Mouse (Mus musculus) spleen, embryonic (tissue): ENCODE results near the gene Ruvbl2.

Experiments used
- CTCF ChIA-PET: fragments of 350-600 bp; sonication (Branson Sonifier 250); formaldehyde crosslinking; loops from one replicate; lab custom pipeline; 2022; lab: Charles Lee

The Ruvbl2 gene

DNA sequence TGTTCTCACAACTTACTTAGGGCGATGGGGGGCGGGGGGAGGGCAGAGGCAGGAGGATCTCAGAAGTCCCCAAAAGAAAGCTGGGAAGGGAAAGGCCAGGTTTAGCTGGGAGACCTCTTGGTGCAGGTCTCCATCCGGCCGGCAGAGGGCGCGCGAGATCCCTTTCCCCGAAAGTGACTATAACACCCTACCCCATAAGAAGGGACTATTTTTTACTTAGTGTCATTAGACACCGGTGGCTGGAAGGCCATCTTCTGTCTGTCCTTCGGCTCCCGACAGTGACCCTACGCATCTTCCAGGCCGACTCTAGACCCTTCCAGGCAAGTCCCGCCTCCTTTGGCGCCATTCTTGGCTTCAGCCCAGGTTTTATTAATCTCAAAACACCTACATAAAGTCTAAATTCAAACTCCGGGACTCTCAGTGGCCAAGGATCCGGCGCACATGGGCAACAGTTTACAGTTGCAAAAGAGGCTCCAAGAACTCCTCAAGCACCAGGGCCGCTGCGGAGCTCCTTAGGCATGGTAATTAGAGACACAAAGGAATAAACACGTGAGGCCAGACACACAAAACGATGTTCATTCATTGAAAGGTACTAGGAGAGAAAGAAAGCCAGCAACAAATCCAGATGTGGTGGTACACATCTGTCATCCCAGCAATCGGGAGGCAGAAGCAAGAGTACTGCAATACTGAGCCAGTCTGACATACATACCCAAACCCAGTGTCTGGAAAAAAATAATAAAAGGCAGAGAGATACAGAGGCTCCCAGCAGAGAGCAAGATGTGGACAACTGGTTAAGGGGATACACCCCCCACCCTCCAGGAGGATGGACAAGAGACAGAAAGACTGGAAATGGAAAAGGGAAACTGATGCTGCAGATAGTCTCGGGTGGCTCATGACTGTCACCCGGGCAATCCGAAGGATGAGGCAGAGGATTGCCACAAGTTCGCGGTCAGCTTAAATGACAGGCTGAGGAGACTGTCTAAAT lies 32.5 kb downstream of the Ruvbl2 start, which contains the start of gene Kcna7:
Gene Kcna7 (plus strand): TSS at position 563 of the 985 bp plus-strand sequence.
- CTCF ChIA-PET: interaction anchor here (0.6 to 0.9 kb wide), 6 partner anchors 17 to 156 kb away, joined by 3 to 13 read pairs (median 4); partner anchors contain the start of gene Gys1

DNA sequence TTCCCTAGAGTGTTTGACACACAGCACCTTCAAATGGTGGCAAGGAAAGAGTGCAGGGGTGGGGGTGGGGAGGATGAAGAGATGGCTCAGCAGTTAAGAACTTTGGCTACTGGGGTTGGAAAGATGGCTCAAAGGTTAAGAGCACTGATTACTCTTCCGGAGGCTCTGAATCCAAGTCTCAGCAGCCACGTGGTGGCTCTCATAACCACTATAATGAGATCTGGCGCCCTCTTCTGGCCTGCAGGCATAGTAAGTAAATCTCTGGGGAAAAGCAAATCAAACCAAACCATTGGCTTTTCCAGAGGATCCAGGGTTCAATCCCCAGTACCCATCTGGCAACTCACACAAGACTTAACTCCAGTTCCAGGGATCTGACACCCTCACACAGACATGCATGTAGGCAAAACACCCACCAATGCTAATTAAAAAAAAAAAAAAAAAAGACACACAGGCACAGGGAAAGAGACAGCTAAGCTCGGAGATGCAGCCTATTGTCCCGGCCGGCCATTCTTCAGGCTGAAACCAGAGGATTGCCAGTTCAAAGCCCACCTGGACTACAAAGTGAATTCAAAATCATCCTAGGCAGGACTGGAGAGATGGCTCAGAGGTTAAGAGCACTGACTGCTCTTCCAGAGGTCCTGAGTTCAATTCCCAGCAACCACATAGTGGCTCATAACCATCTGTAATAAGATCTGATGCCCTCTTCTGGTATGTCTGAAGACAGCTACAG lies 34.2 kb downstream of the Ruvbl2 start:
- CTCF ChIA-PET: interaction anchor here (0.6 to 0.8 kb wide), 6 partner anchors 10 to 321 kb away, joined by 3 to 5 read pairs (median 3); partner anchors contain the start of gene Ntf5

DNA sequence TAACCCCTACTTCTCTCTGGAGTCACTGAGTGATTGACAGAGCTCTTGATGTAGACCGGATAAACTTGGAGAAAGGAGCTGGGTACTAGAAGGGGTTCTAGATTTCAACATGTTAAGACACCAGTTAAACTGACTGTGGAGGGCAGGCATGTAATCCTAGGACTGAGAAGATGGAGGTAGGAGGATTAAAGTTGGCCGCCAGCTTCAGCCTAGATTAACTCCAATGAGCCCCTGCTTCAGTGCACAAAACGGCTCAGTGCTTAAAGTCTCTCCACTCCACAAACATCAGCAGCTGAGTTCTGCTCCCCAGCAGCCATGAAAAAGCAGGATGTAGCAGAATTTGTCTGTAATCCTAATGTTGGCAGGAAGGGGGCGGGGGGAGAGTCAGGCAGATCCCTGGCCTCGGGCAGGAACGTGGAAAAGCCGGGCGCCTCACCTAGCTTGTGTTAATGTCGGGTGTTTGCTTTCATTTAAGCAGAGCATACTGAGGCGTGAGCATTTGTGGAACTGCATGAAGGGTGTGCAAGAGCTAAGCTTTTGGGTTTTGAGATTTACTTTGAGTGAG lies 36.3 kb downstream of the Ruvbl2 start:
- CTCF ChIA-PET: no interaction called here

DNA sequence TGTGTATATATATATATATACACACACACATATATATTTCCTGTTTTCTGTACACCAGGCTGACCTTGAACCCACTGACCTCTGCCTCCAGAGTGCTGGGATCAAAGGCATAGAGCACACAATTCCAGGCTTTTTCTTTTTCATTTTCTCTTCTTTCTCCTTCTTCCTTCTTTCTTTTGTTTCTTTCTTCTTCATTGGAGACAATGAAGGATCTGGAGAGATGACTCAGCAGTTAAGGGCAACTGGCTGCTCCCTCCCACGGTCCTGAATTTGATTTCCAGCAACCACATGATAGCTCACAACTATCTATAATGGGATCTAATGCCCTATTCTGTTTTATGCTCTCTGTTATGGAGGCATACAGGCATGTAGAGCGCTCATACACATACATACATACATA lies 41.1 kb downstream of the Ruvbl2 start:
- CTCF ChIA-PET: interaction anchor here (0.6 to 0.7 kb wide), 2 partner anchors 148 to 379 kb away, joined by 3 to 4 read pairs; partner anchors contain the start of gene Rras

DNA sequence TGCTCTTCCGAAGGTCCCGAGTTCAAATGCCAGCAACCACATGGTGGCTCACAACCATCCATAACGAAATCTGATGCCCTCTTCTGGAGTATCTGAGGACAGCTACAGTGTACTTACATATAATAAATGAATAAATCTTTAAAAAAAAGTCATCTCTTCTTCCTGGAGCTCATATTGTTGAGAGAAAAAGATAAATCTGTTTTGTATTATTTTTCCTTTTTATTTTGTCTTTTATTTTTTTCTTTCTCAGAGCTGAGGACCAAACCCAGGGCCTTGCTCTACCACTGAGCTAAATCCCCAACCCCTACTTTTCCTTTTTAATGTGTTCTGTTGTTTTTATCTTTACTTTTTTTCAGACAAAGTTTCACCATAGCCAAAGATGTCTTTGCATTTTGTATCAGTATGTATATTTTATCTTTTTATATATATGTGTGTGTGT lies 41.5 kb downstream of the Ruvbl2 start:
- CTCF ChIA-PET: interaction anchor here (0.7 kb wide), 1 partner anchor 378 kb away, joined by 4 read pairs; the partner anchor contains the start of gene Rras

DNA sequence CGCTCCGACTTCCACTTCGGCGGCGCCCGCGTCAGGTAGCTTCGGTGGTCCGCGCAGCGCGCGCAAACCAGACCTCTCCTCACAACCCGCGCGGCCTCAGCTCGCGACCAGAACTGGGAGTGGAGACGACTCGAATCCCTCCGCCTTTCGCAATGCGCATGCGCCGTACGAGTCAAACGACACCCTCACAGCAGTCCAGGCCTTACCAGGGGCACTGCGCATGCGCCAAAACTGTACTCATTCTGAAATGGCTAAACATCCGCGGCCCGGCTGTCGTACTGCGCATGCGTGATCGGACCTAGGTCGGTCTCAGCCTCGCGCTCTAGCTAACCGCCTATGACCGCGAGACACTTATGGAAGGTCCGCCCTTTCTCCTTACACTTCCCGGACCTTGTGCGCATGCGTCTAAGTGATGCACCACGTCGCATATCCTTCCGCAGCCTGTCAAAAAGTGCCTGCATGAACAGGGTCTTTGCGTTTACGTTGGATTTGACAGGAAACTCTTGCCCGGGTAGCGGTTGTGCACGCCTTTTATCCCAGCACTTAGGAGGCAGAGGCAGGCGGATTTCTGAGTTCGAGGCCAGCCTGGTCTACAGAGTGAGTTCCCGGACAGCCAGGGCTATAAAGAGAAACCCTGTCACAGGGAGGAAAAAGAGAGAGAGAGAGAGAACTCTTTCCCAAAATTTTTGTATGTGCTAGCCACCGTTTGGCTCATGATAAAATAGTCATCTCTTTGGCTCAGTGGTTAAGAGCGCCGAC lies 42.1 kb downstream of the Ruvbl2 start, which contains the start of gene Snrnp70:
Gene Snrnp70 (minus strand): TSS at position 165 of the 759 bp plus-strand sequence.
- CTCF ChIA-PET: interaction anchor here (0.7 kb wide), 1 partner anchor 378 kb away, joined by 4 read pairs; the partner anchor contains the start of gene Rras

DNA sequence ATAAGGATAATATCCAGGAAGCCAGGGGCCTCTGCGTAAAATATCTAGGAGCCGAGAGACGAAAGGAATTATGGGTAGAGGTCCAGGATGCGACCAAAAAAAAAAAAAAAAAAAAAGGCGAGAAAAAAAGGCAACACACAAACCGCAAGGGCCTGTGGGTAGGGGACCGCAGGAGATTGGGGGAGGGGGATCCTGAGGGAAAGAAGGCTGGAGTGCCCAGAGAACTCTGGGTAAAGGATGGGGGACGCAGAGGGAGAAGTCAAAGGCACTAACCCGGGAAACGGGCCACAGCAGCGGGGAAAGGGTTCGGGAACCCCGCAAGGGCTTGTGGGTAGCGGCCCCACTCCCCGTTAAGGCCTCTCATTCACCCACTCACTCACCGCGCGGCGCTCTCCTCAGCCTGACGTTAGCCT lies 42.8 kb downstream of the Ruvbl2 start:
- CTCF ChIA-PET: interaction anchor here (0.7 kb wide), 1 partner anchor 18 kb away, joined by 15 read pairs; no protein-coding TSS in a partner anchor

DNA sequence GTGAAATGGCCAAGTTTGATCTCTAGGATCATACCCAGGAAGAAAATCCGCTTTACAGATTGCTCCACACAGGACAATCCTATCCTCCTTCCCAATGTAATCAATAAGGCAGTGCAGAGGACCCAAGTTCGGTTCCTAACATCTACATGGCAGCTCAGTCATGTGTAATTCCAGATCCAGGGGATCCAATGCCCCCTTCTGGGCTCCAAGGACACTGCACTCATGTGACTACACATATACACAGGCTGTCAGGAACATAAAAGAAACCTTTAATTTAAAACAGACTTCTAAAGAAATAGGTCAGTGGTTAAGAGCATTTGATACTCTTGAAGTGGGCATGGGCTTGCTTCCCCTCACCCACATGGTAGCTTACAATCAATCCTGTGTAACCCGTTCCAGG lies 51.8 kb downstream of the Ruvbl2 start:
- CTCF ChIA-PET: no interaction called here

DNA sequence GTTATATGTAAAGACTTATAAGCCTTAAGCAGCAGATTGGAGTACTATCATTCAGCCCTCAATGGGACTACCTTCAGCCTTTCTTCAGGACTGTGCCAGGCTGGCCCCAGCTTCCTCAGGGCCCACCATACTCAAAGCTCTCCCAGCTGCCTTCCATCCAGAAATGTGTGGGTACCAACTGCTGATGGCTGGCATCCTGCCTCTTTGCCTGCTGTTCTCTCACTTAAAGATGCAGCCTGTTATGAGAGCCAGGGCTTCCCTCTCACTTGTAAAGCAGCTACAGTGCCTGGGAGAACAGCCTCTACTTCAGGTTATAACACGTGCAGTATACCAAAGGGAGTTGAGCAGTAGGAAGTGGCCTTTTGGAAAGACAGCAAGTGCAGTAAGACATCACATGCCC lies 61.8 kb downstream of the Ruvbl2 start:
- CTCF ChIA-PET: no interaction called here

DNA sequence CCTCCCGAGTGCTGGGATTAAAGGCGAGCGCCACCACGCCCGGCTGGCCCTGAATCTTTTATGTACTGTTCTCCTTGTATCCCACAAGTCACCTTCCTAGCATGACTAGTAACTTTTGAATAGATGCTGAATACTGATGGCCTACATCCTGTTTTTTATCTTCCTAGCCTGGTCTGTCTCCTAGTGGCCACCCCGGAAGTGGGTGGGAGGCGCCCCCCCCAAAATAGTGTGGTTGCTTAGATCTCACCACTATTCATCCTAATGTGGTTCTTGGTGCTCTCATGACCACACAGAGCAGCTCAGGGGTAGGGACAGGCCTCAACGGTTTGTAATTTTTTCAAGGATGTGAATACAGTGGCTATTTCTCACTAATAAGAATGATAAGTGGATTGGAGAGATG lies 63.3 kb downstream of the Ruvbl2 start:
- CTCF ChIA-PET: no interaction called here

DNA sequence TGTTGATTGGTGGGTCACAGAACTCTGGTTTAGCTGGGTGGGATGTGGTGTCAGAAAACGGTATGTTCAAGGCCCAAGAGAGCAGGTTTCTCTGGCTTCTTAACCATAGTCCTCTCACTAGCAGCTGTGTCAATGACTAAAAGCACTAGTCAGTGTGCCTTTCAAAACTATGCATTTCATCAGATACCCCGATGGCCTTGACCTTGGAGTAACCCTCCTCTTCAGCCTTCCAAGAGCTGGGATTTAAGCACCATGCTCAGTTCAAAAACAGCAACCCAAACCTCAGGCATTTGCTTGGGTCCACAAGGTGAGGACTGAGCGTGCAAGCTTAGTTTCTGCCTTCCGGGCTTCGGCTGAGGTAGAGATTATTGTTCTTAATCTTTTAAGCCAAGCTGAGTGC lies 65.5 kb downstream of the Ruvbl2 start:
- CTCF ChIA-PET: no interaction called here
